Mouse (Mus musculus) lung, postnatal 14 days (tissue): Measurements from ENCODE around the gene Gimap9.
A peak's percentile ranks its signal among the peaks of the same experiment; 100 is the strongest.

ENCODE experiments used
- DNase-seq: peaks from one replicate; pipeline ENCODE4 v3.0.0; 2021

The Gimap9 gene

GRCm38 (mm10) chr6:48696830-48697554 is 21.1 kb downstream of the Gimap9 start:
- no peak for DNase-seq

- DNase-seq: no peak
These were observed 21.6 kb downstream of the Gimap9 start for GRCm38 (mm10) chr6:48697555-48697930.

- no peak for DNase-seq
These were observed 22.3 kb downstream of the Gimap9 start for GRCm38 (mm10) chr6:48698066-48698856.

GRCm38 (mm10) chr6:48698888-48699287 is 23.0 kb downstream of the Gimap9 start:
- no peak for DNase-seq

GRCm38 (mm10) chr6:48700251-48701075 is 24.5 kb downstream of the Gimap9 start:
- DNase-seq: no peak

- no peak for DNase-seq
These were observed 26.2 kb downstream of the Gimap9 start for GRCm38 (mm10) chr6:48702146-48702545.

- no peak for DNase-seq
These were observed 26.7 kb downstream of the Gimap9 start for GRCm38 (mm10) chr6:48702601-48703000.

GRCm38 (mm10) chr6:48704146-48704545 is 28.2 kb downstream of the Gimap9 start:
- no peak for DNase-seq

GRCm38 (mm10) chr6:48706130-48706529 is 30.2 kb downstream of the Gimap9 start:
- no peak for DNase-seq

- no peak for DNase-seq
These were observed 42.5 kb downstream of the Gimap9 start, which contains the start of the genes Gm28053 and Gimap7 for GRCm38 (mm10) chr6:48718455-48718854. Gene Gm28053, plus strand, starts transcription at chr6:48718607. Gene Gimap7, plus strand, starts transcription at chr6:48718621.

- no peak for DNase-seq
These were observed 44.4 kb downstream of the Gimap9 start for GRCm38 (mm10) chr6:48720326-48720725.

GRCm38 (mm10) chr6:48723468-48723867 is 47.5 kb downstream of the Gimap9 start:
- no peak for DNase-seq

- DNase-seq: peak; percentile 78
These were observed 49.5 kb downstream of the Gimap9 start for GRCm38 (mm10) chr6:48725476-48725875.

- no peak for DNase-seq
These were observed 51.8 kb downstream of the Gimap9 start for GRCm38 (mm10) chr6:48727761-48728160.
